Comparison of ENCODE assay signal across 32 mouse cellular contexts in genomic region chr17:75248632-75249031, GRCm38 (mm10).
DNase-seq lines count a peak whose midpoint lies in the region; ATAC-seq and TF ChIP-seq lines count a peak whose summit lies in the region.
"Had no signal": no experiment of that assay in that cellular context is flagged by ENCODE, and none has a peak within 500 bp of the region (broad histone marks: within the 10 kb centered on the region; RNA-seq: fewer than 3 reads in every experiment).

No protein-coding gene starts in this region.

- TF ChIP-seq CTCF in lung, embryonic 14.5 days (IDR thresholded peaks at IDR 0.05; ENCODE audit: low read depth), result no peak

- H3K9me3 ChIP-seq in kidney, embryonic 16.5 days (ENCODE audit: low read length), result no peaks in the 10 kb centered on the region
- no peaks in the 10 kb centered on the region for H3K9me3 ChIP-seq in lung, embryonic 14.5 days (ENCODE audit: low read depth, low read length)
- H3K9me3 ChIP-seq: embryonic facial prominence, embryonic 10.5 days; embryonic facial prominence, embryonic 13.5 days; forebrain, embryonic 10.5 days; forebrain, embryonic 13.5 days; heart, embryonic 12.5 days had no signal

- 0 out of 2 replicates have a peak, but pooled peaks cover 5% of the 10 kb centered on the region for H3K36me3 ChIP-seq in kidney, embryonic 16.5 days (ENCODE audit: insufficient read depth, low read length)
- H3K36me3 ChIP-seq in lung, embryonic 14.5 days (ENCODE audit: insufficient read depth), result no peaks in the 10 kb centered on the region
- H3K36me3 ChIP-seq: embryonic facial prominence, embryonic 10.5 days; embryonic facial prominence, embryonic 13.5 days; forebrain, embryonic 10.5 days; G1E had no signal

- peak; percentile 23 for DNase-seq in embryo, embryonic 10.5 days (ENCODE audit: low spot score)
- no peak for DNase-seq in embryo, embryonic 9.5 days (ENCODE audit: extremely low spot score)
- DNase-seq in kidney, adult 9 months, result no peak
- DNase-seq in lung, embryonic 14.5 days, result peak; percentile 16
- DNase-seq in lung, postnatal 14 days, result no peak
- peak; percentile 7 for DNase-seq in forelimb bud, embryonic 11.5 days (ENCODE audit: low read depth, low spot score)
- no peak for DNase-seq in adrenal gland, postnatal 4 days (ENCODE audit: low spot score in 2 of 2)
- DNase-seq: adrenal gland, postnatal 10 days; adrenal gland, postnatal 36 days; B cell, adult 2 months; cerebellum, adult 11 months; cerebellum, adult 2 months; cerebellum, adult 9-11 months; cerebellum, postnatal 25 days; gastrocnemius, adult 2 months; gastrocnemius, postnatal 14 days; heart, adult 11 months; heart, postnatal 14 days; heart, postnatal 4 days had no signal

- no peak overlapping the region for H3K9ac ChIP-seq in kidney, embryonic 16.5 days (replicated peaks; ENCODE audit: low read length)
- no peak overlapping the region for H3K9ac ChIP-seq in lung, embryonic 14.5 days
- H3K9ac ChIP-seq: embryonic facial prominence, embryonic 13.5 days; forebrain, embryonic 13.5 days; heart, embryonic 12.5 days; hindbrain, embryonic 14.5 days had no signal

- peak; percentile 65; the same call in 1 of the 2 replicates for ATAC-seq in kidney, embryonic 16.5 days (ENCODE audit: low FRiP score, low TSS enrichment)
- ATAC-seq in lung, embryonic 14.5 days (ENCODE audit: insufficient read depth), result no peak
- ATAC-seq: forebrain, embryonic 13.5 days; forebrain, embryonic 16.5 days; hindbrain, postnatal 0 days; inflammation-experienced regulatory T-cells, adult 6 months; Patski had no signal

- H3K4me3 ChIP-seq in kidney, embryonic 16.5 days (ENCODE audit: low read length), result no peak overlapping the region
- no peak overlapping the region for H3K4me3 ChIP-seq in lung, embryonic 14.5 days (ENCODE audit: low read depth, low read length)
- H3K4me3 ChIP-seq: embryonic facial prominence, embryonic 10.5 days; embryonic facial prominence, embryonic 13.5 days; forebrain, embryonic 10.5 days; forebrain, embryonic 13.5 days; gastrocnemius, adult 2 months; heart, embryonic 12.5 days had no signal

- 27% methylated on average over 10 of the region's 10 CpGs for WGBS in kidney, embryonic 16.5 days
- WGBS in lung, embryonic 14.5 days, result 48% methylated on average over 10 of the region's 10 CpGs

- no peaks in the 10 kb centered on the region for H3K27me3 ChIP-seq in kidney, embryonic 16.5 days (ENCODE audit: insufficient read depth, low read length)
- no peaks in the 10 kb centered on the region for H3K27me3 ChIP-seq in lung, embryonic 14.5 days (ENCODE audit: insufficient read depth, low read length)
- H3K27me3 ChIP-seq: CH12.LX; embryonic facial prominence, embryonic 13.5 days; forebrain, embryonic 13.5 days; heart, embryonic 12.5 days; Patski had no signal

- H3K27ac ChIP-seq in kidney, embryonic 16.5 days (ENCODE audit: low read length), result no peak overlapping the region
- no peak overlapping the region for H3K27ac ChIP-seq in lung, embryonic 14.5 days (ENCODE audit: low read depth)
- H3K27ac ChIP-seq: embryonic facial prominence, embryonic 10.5 days; embryonic facial prominence, embryonic 13.5 days; forebrain, embryonic 10.5 days; forebrain, embryonic 13.5 days; gastrocnemius, adult 2 months; hindbrain, embryonic 14.5 days; hindbrain, postnatal 0 days had no signal

- H3K4me1 ChIP-seq in kidney, embryonic 16.5 days (ENCODE audit: insufficient read depth, low read length), result peaks cover 7% of the 10 kb centered on the region; the same call in 1 of the 2 replicates
- no peaks in the 10 kb centered on the region for H3K4me1 ChIP-seq in lung, embryonic 14.5 days (ENCODE audit: insufficient read depth)
- H3K4me1 ChIP-seq: embryonic facial prominence, embryonic 10.5 days; embryonic facial prominence, embryonic 13.5 days; forebrain, embryonic 10.5 days; forebrain, embryonic 13.5 days had no signal

- no peak overlapping the region for H3K4me2 ChIP-seq in kidney, embryonic 16.5 days (replicated peaks; ENCODE audit: low read depth, low read length)
- no peak overlapping the region for H3K4me2 ChIP-seq in lung, embryonic 14.5 days
- H3K4me2 ChIP-seq: embryonic facial prominence, embryonic 13.5 days; forebrain, embryonic 13.5 days; heart, embryonic 12.5 days; hindbrain, embryonic 14.5 days had no signal

Comparison
In these comparisons a context has a peak if more than half of its experiments do, and no peak if none do; other contexts are left out.
1. DNase-seq: peak in embryo, embryonic 10.5 days (single experiment), lung, embryonic 14.5 days (single experiment) and forelimb bud, embryonic 11.5 days (single experiment); none in embryo, embryonic 9.5 days (single experiment), kidney, adult 9 months (single experiment), lung, postnatal 14 days (single experiment) and adrenal gland, postnatal 4 days (0 of 2).